Comparison of ENCODE assay signal across 16 mouse cellular contexts in the genomic region with DNA sequence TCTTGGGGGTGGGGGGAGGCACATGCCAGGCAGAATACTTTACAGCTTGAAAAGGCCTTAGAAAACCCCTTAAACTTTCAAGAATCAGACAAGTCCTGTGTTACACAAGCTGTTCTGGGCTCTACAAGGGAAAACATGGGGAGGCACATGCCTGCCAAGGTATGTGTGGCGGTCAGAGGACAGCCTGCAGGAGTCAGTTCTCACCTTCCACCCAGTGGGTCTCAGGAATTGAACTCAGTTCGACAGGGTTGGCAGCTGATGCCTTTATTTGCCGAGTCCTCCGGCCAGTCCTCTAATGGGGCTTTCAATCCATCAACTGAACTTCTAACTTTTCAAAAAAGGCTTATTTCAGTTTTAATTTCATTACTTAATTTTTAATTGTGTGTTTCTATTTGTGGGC.
"Had no signal": no experiment of that assay in that cellular context is flagged by ENCODE, and none has a peak within 500 bp of the region (broad histone marks: within the 10 kb centered on the region; RNA-seq: fewer than 3 reads in every experiment).

No protein-coding gene starts in this region.

- DNase-seq: retina, postnatal 1 day; right cerebral cortex, adult 18-20 months; right cerebral cortex, postnatal 14 days; right cerebral cortex, postnatal 25 days; right cerebral cortex, postnatal 4 days; spleen, adult 18-20 months; thymus, adult 18-20 months; thymus, adult 2 months; thymus, postnatal 14 days; thymus, postnatal 25 days; thymus, postnatal 36 days; thymus, postnatal 4 days had no signal

- H3K4me2 ChIP-seq: neural tube, embryonic 13.5 days; neural tube, embryonic 15.5 days; stomach, embryonic 15.5 days had no signal

- H3K9me3 ChIP-seq: neural tube, embryonic 13.5 days; neural tube, embryonic 15.5 days; stomach, embryonic 15.5 days had no signal

- H3K27ac ChIP-seq: neural tube, embryonic 13.5 days; neural tube, embryonic 15.5 days; stomach, embryonic 15.5 days; stomach, postnatal 0 days had no signal

- H3K4me3 ChIP-seq: neural tube, embryonic 13.5 days; neural tube, embryonic 15.5 days; stomach, embryonic 15.5 days had no signal

- H3K9ac ChIP-seq: neural tube, embryonic 13.5 days; neural tube, embryonic 15.5 days; stomach, embryonic 15.5 days had no signal

- H3K4me1 ChIP-seq: neural tube, embryonic 15.5 days; stomach, embryonic 15.5 days had no signal

- H3K27me3 ChIP-seq: neural tube, embryonic 13.5 days; neural tube, embryonic 15.5 days; stomach, embryonic 15.5 days had no signal
